Mouse (Mus musculus): ENCODE data around the gene Tmem255a. TPM values are rescaled to one million over a fixed set of nuclear protein-coding genes. Genes with fewer than 3 reads are reported as not detected.

Gene Tmem255a
- not detected for total RNA-seq (2023)

DNA sequence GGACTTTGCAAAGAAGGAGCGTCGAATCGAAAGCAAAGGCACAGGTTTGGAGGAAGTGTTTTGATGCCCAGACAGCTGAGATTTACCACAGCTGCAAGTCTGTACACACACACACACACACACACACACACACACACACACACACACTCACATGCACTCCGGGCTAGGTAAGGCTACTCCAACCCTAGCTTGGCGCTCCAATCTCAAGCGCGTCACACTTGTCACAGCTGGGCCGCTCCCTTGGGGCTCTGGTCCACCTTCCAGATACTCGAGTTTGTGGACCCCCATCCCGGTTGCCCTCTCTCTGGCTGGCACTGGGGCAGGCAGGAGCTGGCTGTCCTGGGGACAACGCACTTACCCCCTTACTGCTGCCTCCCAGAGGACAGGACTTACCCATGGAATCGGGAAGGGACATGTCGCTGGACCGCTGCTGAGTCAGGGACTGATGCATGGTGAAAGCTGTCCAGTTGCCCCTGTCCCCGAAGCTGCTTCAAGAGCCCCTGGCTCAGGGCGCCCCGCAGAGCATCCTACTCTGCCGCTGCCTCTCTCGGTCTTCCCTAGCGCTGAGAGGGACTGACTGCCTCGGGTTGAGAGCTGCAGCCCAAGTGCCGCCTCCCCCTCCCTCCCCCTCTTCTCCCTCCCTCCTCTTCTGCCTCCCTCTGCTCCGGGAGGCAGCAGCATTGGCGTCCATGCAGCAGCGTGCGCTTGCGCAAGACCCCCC is at the start of gene Tmem255a:
TSS of gene Tmem255a (minus strand) at position 589 of the 721 bp plus-strand sequence.

DNA sequence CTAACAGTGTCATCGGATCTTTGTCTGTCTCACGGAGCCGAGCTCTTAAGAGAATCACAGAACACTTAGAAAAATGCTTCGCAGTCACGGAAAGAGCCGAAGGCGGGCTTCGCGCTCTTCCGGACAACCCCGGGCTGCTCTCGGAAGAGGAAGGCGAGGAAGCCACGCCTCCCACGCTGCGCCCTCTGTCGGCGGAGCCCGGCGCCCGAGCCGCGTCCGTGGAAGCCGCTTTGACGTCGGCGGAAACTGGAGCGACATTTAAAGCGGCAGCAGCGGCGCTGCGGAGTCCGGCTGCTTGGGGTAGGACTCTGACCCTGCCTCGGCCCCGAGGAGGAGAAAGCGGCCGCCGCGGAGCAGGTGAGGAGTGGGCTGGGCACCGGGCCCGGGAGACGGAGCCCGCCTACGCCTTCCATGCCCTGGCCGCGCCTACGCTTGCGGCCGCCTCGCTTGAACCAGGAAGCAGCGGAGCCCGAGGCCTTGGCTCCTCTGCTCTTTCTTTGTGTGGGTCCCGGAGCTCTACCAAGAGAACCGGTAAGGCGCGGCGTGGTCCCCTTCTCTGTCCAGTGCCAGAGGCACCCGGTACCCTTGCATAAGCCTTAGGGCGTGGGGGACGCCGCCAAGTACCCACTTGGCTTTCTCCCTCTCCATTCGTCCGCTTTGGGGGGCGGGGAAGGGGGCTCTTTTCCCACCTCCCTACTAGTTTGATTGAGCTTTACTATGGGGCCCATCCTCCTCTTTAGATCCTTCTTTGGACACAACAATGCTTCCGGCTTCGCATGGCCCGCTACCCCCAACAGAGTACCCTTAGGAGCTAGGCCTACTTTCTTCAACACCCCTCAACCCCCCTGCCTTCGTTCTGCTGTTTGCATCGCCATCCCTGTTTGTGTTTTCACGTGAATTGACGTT is 62.4 kb downstream of the Tmem255a start, which contains the start of gene Zbtb33:
TSS of gene Zbtb33 (plus strand) at position 242 of the 906 bp plus-strand sequence.

Other genes starting within 250 kb of the Tmem255a start
- gene Btg1-ps1, start 233.6 kb downstream of the Tmem255a start, total RNA-seq (2023), result not detected
- gene Btg1-ps2, start 209.3 kb downstream of the Tmem255a start, total RNA-seq (2023), result not detected
- gene Rhox10, start 186.0 kb downstream of the Tmem255a start, total RNA-seq (2023), result not detected
- gene Rhox11, start 167.3 kb downstream of the Tmem255a start, total RNA-seq (2023), result not detected
- not detected for gene Rhox12, start 141.5 kb downstream of the Tmem255a start, total RNA-seq (2023)
- not detected for gene Rhox13, start 131.2 kb downstream of the Tmem255a start, total RNA-seq (2023)
- gene Zbtb33, start 62.6 kb downstream of the Tmem255a start, total RNA-seq (2023), result 33.8 TPM
- not detected for gene Atp1b4, start 63.7 kb upstream of the Tmem255a start, total RNA-seq (2023)
- 39.8 TPM for gene Lamp2, start 204.0 kb upstream of the Tmem255a start, total RNA-seq (2023)